ENCODE assay signal across 8 mouse cellular contexts in genomic region chr10:93672646-93673479, GRCm38 (mm10). TPM values are rescaled to one million over a fixed set of nuclear protein-coding genes. Genes with fewer than 3 reads are reported as not detected.
DNase-seq lines count a peak whose midpoint lies in the region; ATAC-seq and TF ChIP-seq lines count a peak whose summit lies in the region.

No protein-coding gene starts in this region.

- 51% methylated on average over 22 of the region's 22 CpGs for WGBS in lung, adult 2 months
- WGBS in heart, embryonic 12.5 days, result 40% methylated on average over 22 of the region's 22 CpGs
- WGBS in forebrain, embryonic 13.5 days, result 86% methylated on average over 22 of the region's 22 CpGs

- H3K9ac ChIP-seq in heart, embryonic 12.5 days, result peak overlapping the region; percentile 28; the same call in 1 of the 2 replicates
- H3K9ac ChIP-seq in forebrain, embryonic 13.5 days, result no peak overlapping the region

- H3K27ac ChIP-seq in heart, embryonic 12.5 days (ENCODE audit: poor library complexity, severe bottlenecking), result peak overlapping the region; percentile 36
- no peak overlapping the region for H3K27ac ChIP-seq in forebrain, embryonic 13.5 days

- ATAC-seq in heart, embryonic 12.5 days (ENCODE audit: insufficient number of reproducible peaks, low FRiP score), result no peak
- no peak for ATAC-seq in forebrain, embryonic 13.5 days

- peak; percentile 54 for DNase-seq in lung, adult 2 months
- DNase-seq in lung, postnatal 14 days, result no peak
- peak; percentile 54 for DNase-seq in liver
- peak; percentile 74 for DNase-seq in telencephalon, adult 2 months (ENCODE audit: low read depth, low spot score)
- DNase-seq in layer of hippocampus, postnatal 14 days (ENCODE audit: low spot score in 2 of 2), result no peak
- no peak for DNase-seq in thymus, postnatal 36 days

- H3K4me2 ChIP-seq in heart, embryonic 12.5 days, result peak overlapping the region; percentile 65
- H3K4me2 ChIP-seq in forebrain, embryonic 13.5 days, result no peak overlapping the region

- H3K4me1 ChIP-seq in lung, adult 2 months (ENCODE audit: control insufficient read depth, insufficient read depth, low read length), result peaks cover 5% of the 10 kb centered on the region; the same call in 1 of the 2 replicates
- H3K4me1 ChIP-seq in heart, embryonic 12.5 days (replicated peaks), result peaks cover 7% of the 10 kb centered on the region
- H3K4me1 ChIP-seq in forebrain, embryonic 13.5 days, result peaks cover 3% of the 10 kb centered on the region

- peak overlapping the region; percentile 9 for H3K4me3 ChIP-seq in lung, adult 2 months (replicated peaks; ENCODE audit: extremely low read depth, low read depth, low read length)
- H3K4me3 ChIP-seq in heart, embryonic 12.5 days, result peak overlapping the region; percentile 30
- no peak overlapping the region for H3K4me3 ChIP-seq in forebrain, embryonic 13.5 days

- H3K9me3 ChIP-seq in heart, embryonic 12.5 days (replicated peaks), result peaks cover 6% of the 10 kb centered on the region; the same call in 1 of the 2 replicates
- no peaks in the 10 kb centered on the region for H3K9me3 ChIP-seq in forebrain, embryonic 13.5 days (replicated peaks)

- no peaks in the 10 kb centered on the region; the same call in 1 of the 2 replicates for H3K36me3 ChIP-seq in heart, embryonic 12.5 days
- H3K36me3 ChIP-seq in forebrain, embryonic 13.5 days (ENCODE audit: poor library complexity, severe bottlenecking), result peaks cover 17% of the 10 kb centered on the region

- TF ChIP-seq CTCF in lung, adult 2 months (IDR thresholded peaks at IDR 0.05; ENCODE audit: insufficient read depth, low read length), result no peak

- no peak for TF ChIP-seq POLR2A in lung, adult 2 months (IDR thresholded peaks at IDR 0.05; ENCODE audit: borderline replicate concordance, extremely low read depth, low read depth, low read length)

- H3K27me3 ChIP-seq in heart, embryonic 12.5 days (replicated peaks), result peaks cover 3% of the 10 kb centered on the region; the same call in 1 of the 2 replicates
- H3K27me3 ChIP-seq in forebrain, embryonic 13.5 days, result no peaks in the 10 kb centered on the region

RNA-seq across cellular contexts. Expression of gene Ntn4, which starts 32.4 kb away (rescaled TPM):
- polyA plus RNA-seq in lung, adult 2 months (2012; rRNA removed), result 46.6 and 54.4 TPM in 2 replicates
- polyA plus RNA-seq in heart, embryonic 12.5 days (2016; fragmentation: Nextera tagmentation; extraction: Ambion mirVana), result 0.48 and 1.3 TPM in 2 replicates
- 2.1 and 2.7 TPM in 2 replicates for polyA plus RNA-seq in forebrain, embryonic 13.5 days (2015; fragmentation: Nextera tagmentation; extraction: Ambion mirVana)
- 1 to 10 TPM; 5.9 to 7.0 TPM for total RNA-seq in layer of hippocampus, postnatal 14 days (2021)

Comparison
In these comparisons a context has a peak if more than half of its experiments do, and no peak if none do; other contexts are left out.
1. DNase-seq: peak in lung, adult 2 months (single experiment), liver (single experiment) and telencephalon, adult 2 months (single experiment); none in lung, postnatal 14 days (single experiment), layer of hippocampus, postnatal 14 days (0 of 2) and thymus, postnatal 36 days (0 of 2).
2. RNA of gene Ntn4, which starts 32.4 kb away (polyA plus RNA-seq): 46.6 to 54.4 TPM in lung, adult 2 months; 2.1 to 2.7 TPM in forebrain, embryonic 13.5 days and 0.48 to 1.3 TPM in heart, embryonic 12.5 days; every median in the first group is over 10 times any median in the second.